Mouse (Mus musculus): Measurements from ENCODE around the gene Itpr2.

DNA sequence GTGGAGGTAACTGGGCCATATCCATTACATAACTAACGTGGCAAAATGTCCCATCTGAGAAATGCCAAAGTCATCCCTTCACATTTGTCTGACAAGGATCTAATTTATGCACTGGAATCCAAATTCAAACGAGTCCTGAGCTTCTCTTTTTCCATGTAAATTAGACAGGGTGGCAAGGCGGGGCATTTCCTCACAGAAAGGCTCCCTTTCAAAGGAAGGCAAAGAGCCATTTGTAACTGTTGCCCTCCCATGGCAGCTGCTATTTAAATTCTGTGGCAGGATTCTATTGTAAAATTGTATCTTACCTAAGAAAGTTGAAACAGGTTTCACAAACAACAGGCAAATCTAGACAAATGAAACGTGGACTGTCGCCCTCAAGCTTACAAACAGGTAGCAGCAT lies 43.6 kb downstream of the Itpr2 start:
- TF ChIP-seq POLR2A (IDR thresholded peaks at IDR 0.05; ENCODE audit: low read depth, low read length) (no peak), CTCF (IDR thresholded peaks at IDR 0.05; ENCODE audit: extremely low read depth, insufficient read length, insufficient replicate concordance, low read depth, low read length) (no peak)
